Mouse (Mus musculus) embryonic fibroblast, embryonic 13.5 days (primary cell): ENCODE results near the gene Olfr1217.

Source experiments
- CTCF ChIP-seq: IDR thresholded peaks from 2 replicates; pipeline ENCODE4 v1.5.1; 2011; ENCODE audit warnings: mild to moderate bottlenecking, control low read depth, low read length, moderate library complexity, borderline replicate concordance; ENCODE audit not compliant: insufficient read depth
- POLR2A ChIP-seq: IDR thresholded peaks from 2 replicates; pipeline ENCODE4 v1.6.1; 2011; ENCODE audit warnings: low read depth, mild to moderate bottlenecking, control low read depth, low read length, moderate library complexity

DNA sequence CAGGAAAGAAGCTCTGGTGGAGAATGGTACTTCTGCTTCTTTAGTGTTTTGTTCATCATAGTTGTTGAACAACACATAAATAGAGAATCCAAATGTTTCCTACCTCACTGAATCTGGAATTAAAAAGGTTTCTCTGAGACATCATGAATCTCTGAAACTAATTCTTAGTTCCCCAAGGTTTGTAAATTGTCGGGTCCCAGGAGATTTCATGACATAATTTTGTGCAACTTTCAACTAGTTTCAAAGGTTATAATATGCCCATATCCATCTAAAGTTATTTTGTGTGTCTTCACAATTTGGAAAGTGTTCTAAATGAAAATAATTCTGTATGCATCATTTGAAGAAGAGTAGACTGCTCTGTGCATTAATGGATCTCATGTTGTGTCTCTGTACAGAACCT, 13.6 kb downstream of the Olfr1217 start, which contains the start of gene Olfr1216:
- TF ChIP-seq CTCF (no peak), POLR2A (no peak)
